Mouse (Mus musculus): Measurements from ENCODE around the gene P2rx4. TPM values are rescaled to one million over a fixed set of nuclear protein-coding genes. Genes with fewer than 3 reads are reported as not detected.

P2rx4 gene
- polyA plus RNA-seq, 1 experiment from 2014 or later: 16.7 TPM

DNA sequence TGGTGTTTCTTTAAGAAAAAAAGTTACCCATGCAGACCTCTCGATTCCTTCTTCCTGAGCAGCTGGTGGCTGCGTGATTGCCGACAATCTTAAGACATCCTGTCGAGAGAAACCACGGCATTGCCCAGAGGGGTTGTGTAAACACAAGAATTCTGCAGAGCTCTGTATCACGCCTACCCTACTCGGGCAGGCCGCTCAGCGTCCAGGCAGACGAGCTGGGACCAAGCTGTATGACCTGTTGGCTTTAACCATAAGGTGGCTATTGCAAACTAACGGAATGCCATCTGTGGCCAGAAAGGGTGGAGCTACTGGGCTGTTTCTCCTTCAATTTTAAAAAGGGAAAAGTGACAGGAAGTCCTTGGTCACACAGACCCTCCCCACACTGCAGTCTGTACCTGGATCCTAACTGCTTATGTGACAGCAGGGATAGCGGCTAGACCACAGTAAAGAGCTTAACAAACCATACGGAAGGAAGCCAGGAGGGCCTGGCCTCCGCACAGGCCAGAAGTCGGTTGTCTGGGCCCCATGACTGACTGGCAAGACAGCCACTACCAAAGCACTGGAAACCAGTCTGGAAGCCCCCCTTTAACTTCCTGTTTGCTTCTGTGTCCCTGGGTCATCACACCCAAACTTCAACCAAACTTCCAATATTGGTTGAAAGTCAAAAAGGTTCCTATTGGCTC is 24.8 kb downstream of the P2rx4 start:
- Histone ChIP-seq H3K4me2 (no peak overlapping the region), H3K27ac (peak overlapping the region; percentile 60; the same call in 1 of the 2 replicates), H3K4me1 (replicated peaks) (0 out of 2 replicates have a peak, but pooled peaks cover 2% of the 10 kb centered on the region), H3K36me3 (peaks cover 30% of the 10 kb centered on the region), H3K9me3 (no peaks in the 10 kb centered on the region), H3K9ac (no peak overlapping the region; the same call in 1 of the 2 replicates), H3K27me3 (no peaks in the 10 kb centered on the region), H3K4me3 (no peak overlapping the region)
- 64% methylated on average over 15 of the region's 15 CpGs for WGBS
- ATAC-seq (ENCODE audit: low FRiP score): no peak

DNA sequence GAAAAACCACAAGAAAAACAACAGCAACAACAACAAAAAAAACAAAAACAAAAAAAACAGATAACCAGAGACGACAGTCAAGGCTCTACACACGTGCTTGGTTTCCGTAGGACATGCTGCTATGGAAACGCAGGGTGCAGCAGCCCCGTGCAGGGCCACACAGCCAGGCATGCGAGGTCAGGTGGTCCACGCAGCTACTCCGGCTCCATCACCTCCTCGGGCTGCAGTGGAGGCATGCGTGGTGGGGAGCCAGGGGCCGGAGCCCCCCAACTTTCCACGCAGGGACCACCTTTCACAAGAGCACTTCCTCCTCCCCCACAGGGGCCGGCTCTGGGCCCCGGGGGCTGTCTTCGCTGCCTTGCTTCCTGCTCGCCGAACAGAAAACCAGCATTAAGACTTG is 26.5 kb downstream of the P2rx4 start:
- H3K4me2 ChIP-seq: no peak overlapping the region
- ATAC-seq (ENCODE audit: low FRiP score): no peak
- no peaks in the 10 kb centered on the region for H3K9me3 ChIP-seq
- H3K27me3 ChIP-seq: no peaks in the 10 kb centered on the region
- H3K27ac ChIP-seq: no peak overlapping the region
- 53% methylated on average over 17 of the region's 17 CpGs for whole genome bisulfite sequencing
- H3K4me3 ChIP-seq: no peak overlapping the region
- H3K9ac ChIP-seq: no peak overlapping the region
- H3K4me1 ChIP-seq (replicated peaks): 0 out of 2 replicates have a peak, but pooled peaks cover 2% of the 10 kb centered on the region
- peaks cover 36% of the 10 kb centered on the region for H3K36me3 ChIP-seq

GRCm38 (mm10) chr5:122735853-122736252 is 28.5 kb downstream of the P2rx4 start:
- no peak overlapping the region for H3K4me3 ChIP-seq
- no peaks in the 10 kb centered on the region for H3K27me3 ChIP-seq
- 0 out of 2 replicates have a peak, but pooled peaks cover 2% of the 10 kb centered on the region for H3K4me1 ChIP-seq (replicated peaks)
- 88% methylated on average over 7 of the region's 7 CpGs for WGBS
- peaks cover 40% of the 10 kb centered on the region for H3K36me3 ChIP-seq
- H3K9ac ChIP-seq: no peak overlapping the region
- no peak overlapping the region for H3K4me2 ChIP-seq
- no peaks in the 10 kb centered on the region for H3K9me3 ChIP-seq
- H3K27ac ChIP-seq: no peak overlapping the region
- no peak for ATAC-seq (ENCODE audit: low FRiP score)

DNA sequence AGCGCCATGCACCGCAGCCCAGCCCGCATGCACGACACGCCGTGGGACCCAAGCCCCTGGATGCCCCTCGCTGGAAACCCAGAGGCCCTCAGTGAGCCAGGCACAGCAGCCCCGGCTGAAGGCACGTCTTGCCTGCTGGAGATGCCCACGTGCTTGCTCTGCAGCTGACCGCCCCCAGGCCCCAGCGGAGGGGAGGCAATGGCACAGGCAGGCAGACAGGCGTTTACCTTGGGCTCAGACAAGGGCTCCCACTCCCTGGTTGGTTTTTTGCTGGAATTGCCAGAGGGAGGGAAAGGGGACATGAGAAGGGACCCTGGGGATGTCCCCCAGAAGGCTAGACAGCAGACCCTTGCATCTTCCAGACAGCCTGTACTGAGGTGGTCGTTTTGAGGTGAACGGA is 29.4 kb downstream of the P2rx4 start:
- H3K27me3 ChIP-seq: no peaks in the 10 kb centered on the region
- no peak overlapping the region for H3K27ac ChIP-seq
- WGBS: 93% methylated on average over 15 of the region's 15 CpGs
- no peak for ATAC-seq (ENCODE audit: low FRiP score)
- H3K4me3 ChIP-seq: no peak overlapping the region
- no peaks in the 10 kb centered on the region for H3K9me3 ChIP-seq
- H3K4me1 ChIP-seq (replicated peaks): no peaks in the 10 kb centered on the region
- no peak overlapping the region for H3K4me2 ChIP-seq
- H3K9ac ChIP-seq: no peak overlapping the region
- H3K36me3 ChIP-seq: peaks cover 46% of the 10 kb centered on the region

- Histone ChIP-seq H3K4me1 (replicated peaks) (no peaks in the 10 kb centered on the region), H3K27ac (no peak overlapping the region), H3K36me3 (peaks cover 90% of the 10 kb centered on the region), H3K4me3 (no peak overlapping the region), H3K27me3 (no peaks in the 10 kb centered on the region), H3K9me3 (no peaks in the 10 kb centered on the region), H3K4me2 (no peak overlapping the region), H3K9ac (no peak overlapping the region)
- WGBS: 85% methylated on average over 13 of the region's 13 CpGs
- no peak for ATAC-seq (ENCODE audit: low FRiP score)
Measured at GRCm38 (mm10) chr5:122743880-122744422, 36.6 kb downstream of the P2rx4 start.

GRCm38 (mm10) chr5:122747950-122748349 is 40.6 kb downstream of the P2rx4 start:
- no peak overlapping the region for H3K4me2 ChIP-seq
- H3K4me3 ChIP-seq: no peak overlapping the region
- H3K36me3 ChIP-seq: peaks cover 80% of the 10 kb centered on the region
- no peak for ATAC-seq (ENCODE audit: low FRiP score)
- no peaks in the 10 kb centered on the region for H3K9me3 ChIP-seq
- no peak overlapping the region for H3K9ac ChIP-seq
- 88% methylated on average over 7 of the region's 7 CpGs for WGBS
- H3K27ac ChIP-seq: no peak overlapping the region
- no peaks in the 10 kb centered on the region for H3K27me3 ChIP-seq
- H3K4me1 ChIP-seq (replicated peaks): no peaks in the 10 kb centered on the region

- H3K27me3 ChIP-seq: no peaks in the 10 kb centered on the region
- WGBS: 95% methylated on average over 16 of the region's 16 CpGs
- no peak overlapping the region for H3K27ac ChIP-seq
- no peak overlapping the region for H3K9ac ChIP-seq
- no peaks in the 10 kb centered on the region for H3K9me3 ChIP-seq
- peaks cover 82% of the 10 kb centered on the region for H3K36me3 ChIP-seq
- H3K4me2 ChIP-seq: no peak overlapping the region
- no peak overlapping the region for H3K4me3 ChIP-seq
- ATAC-seq (ENCODE audit: low FRiP score): no peak
- H3K4me1 ChIP-seq (replicated peaks): no peaks in the 10 kb centered on the region
Measured at GRCm38 (mm10) chr5:122754477-122754876, 47.1 kb downstream of the P2rx4 start.

DNA sequence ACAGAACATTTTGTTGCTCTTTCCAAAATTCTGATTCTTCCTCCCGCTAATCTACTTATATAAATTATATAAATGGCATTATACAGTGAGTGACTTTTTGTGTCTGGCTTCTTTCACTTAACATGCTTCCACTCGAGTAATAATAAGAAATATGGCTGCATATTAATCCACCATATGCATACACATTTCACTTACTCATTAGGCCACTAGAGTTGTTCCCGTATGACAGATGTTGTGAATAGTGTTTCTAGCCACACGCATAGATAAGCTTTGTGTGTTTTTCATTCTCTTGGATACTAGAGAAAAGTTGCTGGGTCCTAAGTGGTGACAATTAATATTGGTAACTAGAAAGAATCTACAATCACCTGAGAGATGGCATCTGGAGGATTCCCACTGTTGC is 48.3 kb downstream of the P2rx4 start:
- H3K4me2 ChIP-seq: no peak overlapping the region
- no peaks in the 10 kb centered on the region for H3K9me3 ChIP-seq
- no peaks in the 10 kb centered on the region for H3K27me3 ChIP-seq
- ATAC-seq (ENCODE audit: low FRiP score): no peak
- H3K4me3 ChIP-seq: no peak overlapping the region
- H3K27ac ChIP-seq: no peak overlapping the region
- H3K36me3 ChIP-seq: peaks cover 77% of the 10 kb centered on the region
- WGBS: 98% methylated on average over 4 of the region's 4 CpGs
- no peak overlapping the region for H3K9ac ChIP-seq
- 0 out of 2 replicates have a peak, but pooled peaks cover under 1% of the 10 kb centered on the region for H3K4me1 ChIP-seq (replicated peaks)

DNA sequence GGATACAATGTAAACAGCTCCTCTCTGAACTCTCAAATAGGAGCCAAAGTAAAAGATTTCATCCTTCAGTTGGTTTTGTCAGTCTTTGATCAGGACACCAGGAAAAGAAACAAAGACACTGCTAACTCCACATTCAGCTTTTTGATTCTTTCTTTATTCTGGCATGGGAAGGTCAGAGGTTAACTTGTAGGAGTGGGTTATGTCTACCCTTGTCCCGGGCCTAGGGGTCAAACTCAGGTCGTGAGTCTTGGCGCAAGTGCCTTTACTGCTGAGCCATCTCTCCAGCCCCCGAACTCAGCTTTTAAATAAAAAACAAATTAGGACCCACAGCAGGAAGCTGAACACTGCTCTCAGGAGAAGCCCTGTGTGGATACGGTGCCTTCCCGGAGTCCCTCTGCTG is 48.8 kb downstream of the P2rx4 start:
- H3K4me1 ChIP-seq (replicated peaks): peaks cover 6% of the 10 kb centered on the region; the same call in 1 of the 2 replicates
- no peaks in the 10 kb centered on the region for H3K9me3 ChIP-seq
- no peak overlapping the region for H3K27ac ChIP-seq
- no peak overlapping the region for H3K4me2 ChIP-seq
- ATAC-seq (ENCODE audit: low FRiP score): no peak
- 33% methylated on average over 6 of the region's 6 CpGs for WGBS
- H3K27me3 ChIP-seq: no peaks in the 10 kb centered on the region
- H3K4me3 ChIP-seq: no peak overlapping the region
- no peak overlapping the region for H3K9ac ChIP-seq
- peaks cover 74% of the 10 kb centered on the region for H3K36me3 ChIP-seq

- no peaks in the 10 kb centered on the region for H3K27me3 ChIP-seq
- no peak overlapping the region for H3K9ac ChIP-seq
- WGBS: 90% methylated on average over 7 of the region's 7 CpGs
- H3K36me3 ChIP-seq: peaks cover 75% of the 10 kb centered on the region
- peaks cover 7% of the 10 kb centered on the region; the same call in 1 of the 2 replicates for H3K4me1 ChIP-seq (replicated peaks)
- no peak overlapping the region for H3K4me2 ChIP-seq
- H3K9me3 ChIP-seq: no peaks in the 10 kb centered on the region
- ATAC-seq (ENCODE audit: low FRiP score): no peak
- H3K4me3 ChIP-seq: no peak overlapping the region
- H3K27ac ChIP-seq: no peak overlapping the region
Measured at GRCm38 (mm10) chr5:122756680-122757079, 49.3 kb downstream of the P2rx4 start.

DNA sequence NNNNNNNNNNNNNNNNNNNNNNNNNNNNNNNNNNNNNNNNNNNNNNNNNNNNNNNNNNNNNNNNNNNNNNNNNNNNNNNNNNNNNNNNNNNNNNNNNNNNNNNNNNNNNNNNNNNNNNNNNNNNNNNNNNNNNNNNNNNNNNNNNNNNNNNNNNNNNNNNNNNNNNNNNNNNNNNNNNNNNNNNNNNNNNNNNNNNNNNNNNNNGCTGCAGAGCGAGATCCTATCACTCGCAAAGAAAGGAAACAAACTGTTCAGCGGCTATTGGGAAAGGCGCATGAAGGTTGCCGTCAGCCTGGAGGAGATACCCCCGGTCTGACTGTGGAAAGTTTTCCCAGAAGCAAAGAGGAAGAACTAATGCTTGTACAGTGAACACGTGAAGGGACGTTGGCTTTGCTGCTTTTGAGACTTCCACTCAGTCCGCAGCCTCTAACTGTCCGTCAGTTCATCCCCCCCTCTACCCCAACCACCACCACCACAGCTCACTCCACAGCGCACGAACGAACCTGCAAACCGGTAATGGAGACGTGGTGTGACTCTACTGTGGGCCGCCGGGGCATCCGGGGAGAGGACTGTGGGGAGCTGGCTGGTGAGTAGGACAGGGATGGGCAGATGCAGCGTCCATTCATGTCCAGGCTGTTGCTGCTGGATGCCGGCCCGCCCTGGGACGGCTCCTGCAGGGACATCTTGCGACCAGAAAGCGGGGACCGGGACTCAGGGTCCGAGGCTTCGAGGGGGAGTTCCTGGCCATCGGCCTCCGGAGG is 56.1 kb downstream of the P2rx4 start:
- Histone ChIP-seq H3K4me1 (replicated peaks) (peaks cover 7% of the 10 kb centered on the region; the same call in 1 of the 2 replicates), H3K27me3 (no peaks in the 10 kb centered on the region), H3K9me3 (no peaks in the 10 kb centered on the region), H3K27ac (no peak overlapping the region), H3K36me3 (peaks cover 47% of the 10 kb centered on the region), H3K4me2 (no peak overlapping the region), H3K9ac (no peak overlapping the region), H3K4me3 (no peak overlapping the region)
- ATAC-seq (ENCODE audit: low FRiP score): no peak
- 90% methylated on average over 29 of the region's 29 CpGs for WGBS

GRCm38 (mm10) chr5:122764032-122764464 is 56.7 kb downstream of the P2rx4 start:
- WGBS: 57% methylated on average over 10 of the region's 10 CpGs

More at GRCm38 (mm10) chr5:122764032-122764464, 56.7 kb downstream of the P2rx4 start:
- H3K4me1 ChIP-seq (replicated peaks): peaks cover 7% of the 10 kb centered on the region; the same call in 1 of the 2 replicates
- no peak overlapping the region for H3K4me2 ChIP-seq
- H3K4me3 ChIP-seq: no peak overlapping the region
- H3K9ac ChIP-seq: no peak overlapping the region
- no peak overlapping the region for H3K27ac ChIP-seq
- H3K27me3 ChIP-seq: no peaks in the 10 kb centered on the region
- no peaks in the 10 kb centered on the region for H3K9me3 ChIP-seq
- no peak for ATAC-seq (ENCODE audit: low FRiP score)
- H3K36me3 ChIP-seq: peaks cover 41% of the 10 kb centered on the region
